Mouse (Mus musculus): ENCODE results near the gene Ttc28. TPM values are rescaled to one million over a fixed set of nuclear protein-coding genes. Genes with fewer than 3 reads are reported as not detected.

Gene Ttc28
- polyA plus RNA-seq, 1 experiment, result 6.7 TPM

GRCm38 (mm10) chr5:111273589-111273988 is 394.0 kb downstream of the Ttc28 start:
- Histone ChIP-seq H3K27me3 (replicated peaks) (peaks cover 61% of the 10 kb centered on the region), H3K4me1 (peaks cover 50% of the 10 kb centered on the region), H3K4me3 (replicated peaks) (no peak overlapping the region), H3K9me3 (no peaks in the 10 kb centered on the region), H3K36me3 (replicated peaks; ENCODE audit: low read length) (peaks cover 36% of the 10 kb centered on the region)
- no peak for TF ChIP-seq GATA1 (IDR thresholded peaks at IDR 0.05; ENCODE audit: borderline replicate concordance, low read length)
- no peak for TF ChIP-seq FLI1 (IDR thresholded peaks at IDR 0.05; ENCODE audit: low read length)

GRCm38 (mm10) chr5:111274948-111275347 is 395.3 kb downstream of the Ttc28 start:
- peak overlapping the region; percentile 75 for H3K4me3 ChIP-seq (replicated peaks)
- no peak for TF ChIP-seq FLI1 (IDR thresholded peaks at IDR 0.05; ENCODE audit: low read length)
- H3K27me3 ChIP-seq (replicated peaks), result peaks cover 55% of the 10 kb centered on the region
- H3K36me3 ChIP-seq (replicated peaks; ENCODE audit: low read length), result peaks cover 31% of the 10 kb centered on the region
- peaks cover 36% of the 10 kb centered on the region for H3K4me1 ChIP-seq
- no peaks in the 10 kb centered on the region for H3K9me3 ChIP-seq

DNA sequence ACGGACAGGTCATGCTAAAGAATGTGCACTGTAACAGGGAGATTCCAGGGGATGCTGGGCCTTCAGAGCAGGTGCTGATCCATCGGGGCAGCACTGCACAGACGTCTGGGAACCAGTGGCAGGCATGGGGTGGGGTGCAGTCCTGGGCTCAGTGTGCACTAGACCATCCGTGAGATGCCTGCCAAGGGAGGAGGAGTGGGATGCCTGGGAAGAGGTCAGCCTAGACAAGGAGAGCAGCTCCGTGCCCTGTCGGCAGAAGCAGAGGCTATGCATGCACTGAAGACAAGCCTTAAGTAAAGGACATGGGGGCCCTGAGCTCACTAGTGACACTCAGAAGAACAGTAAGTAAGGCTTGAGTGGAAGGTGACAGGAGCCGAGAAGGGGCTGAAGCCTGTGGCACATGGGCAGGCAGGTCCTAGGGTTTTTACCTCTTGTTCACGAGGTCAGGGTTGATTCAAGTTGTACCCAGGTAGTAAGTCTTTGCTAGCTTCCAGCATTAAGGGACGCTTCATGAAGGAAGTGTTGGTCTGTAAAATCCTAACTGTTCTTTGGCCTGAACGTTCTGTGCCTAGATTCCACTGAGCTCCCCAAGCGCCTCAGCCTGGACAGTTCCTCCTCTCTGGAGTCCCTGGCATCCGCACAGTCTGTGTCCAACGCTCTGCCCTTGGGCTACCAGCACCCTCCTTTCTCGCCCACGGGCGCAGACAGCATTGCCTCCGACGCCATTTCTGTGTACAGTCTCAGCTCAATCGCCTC is 405.0 kb downstream of the Ttc28 start:
- Histone ChIP-seq H3K4me1 (no peaks in the 10 kb centered on the region), H3K27me3 (replicated peaks) (peaks cover 47% of the 10 kb centered on the region)
- TF ChIP-seq GATA1 (IDR thresholded peaks at IDR 0.05; ENCODE audit: borderline replicate concordance, low read length), result no peak
- no peak for TF ChIP-seq FLI1 (IDR thresholded peaks at IDR 0.05; ENCODE audit: low read length)

DNA sequence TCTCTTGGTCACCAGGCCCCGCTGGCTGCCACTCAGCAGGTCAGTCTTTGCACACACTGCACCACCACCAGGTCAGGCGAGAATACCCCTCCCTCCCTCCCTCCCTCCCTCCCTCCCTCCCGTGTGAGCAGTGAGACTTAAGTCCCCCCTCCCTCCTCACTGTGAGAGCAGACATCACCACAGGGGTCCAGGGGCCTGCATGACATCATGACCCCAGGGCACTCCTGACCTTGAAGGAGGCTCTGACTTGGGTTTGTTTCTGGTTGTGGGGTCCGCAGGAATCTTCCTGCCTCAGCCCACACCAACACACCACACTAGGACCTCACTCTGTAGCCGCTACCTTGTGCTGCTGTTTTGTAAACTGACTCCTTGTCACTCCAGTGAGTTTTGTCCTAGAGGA is 408.0 kb downstream of the Ttc28 start:
- Histone ChIP-seq H3K4me3 (replicated peaks) (no peak overlapping the region), H3K27me3 (replicated peaks) (peaks cover 39% of the 10 kb centered on the region), H3K4me1 (no peaks in the 10 kb centered on the region), H3K36me3 (replicated peaks; ENCODE audit: low read length) (peaks cover 15% of the 10 kb centered on the region), H3K9me3 (no peaks in the 10 kb centered on the region)
- no peak for TF ChIP-seq FLI1 (IDR thresholded peaks at IDR 0.05; ENCODE audit: low read length)
- no peak for TF ChIP-seq GATA1 (IDR thresholded peaks at IDR 0.05; ENCODE audit: borderline replicate concordance, low read length)

More for the DNA sequence above, 405.0 kb downstream of the Ttc28 start:
- H3K36me3 ChIP-seq (replicated peaks; ENCODE audit: low read length), result peaks cover 17% of the 10 kb centered on the region
- no peaks in the 10 kb centered on the region for H3K9me3 ChIP-seq
- no peak overlapping the region for H3K4me3 ChIP-seq (replicated peaks)

DNA sequence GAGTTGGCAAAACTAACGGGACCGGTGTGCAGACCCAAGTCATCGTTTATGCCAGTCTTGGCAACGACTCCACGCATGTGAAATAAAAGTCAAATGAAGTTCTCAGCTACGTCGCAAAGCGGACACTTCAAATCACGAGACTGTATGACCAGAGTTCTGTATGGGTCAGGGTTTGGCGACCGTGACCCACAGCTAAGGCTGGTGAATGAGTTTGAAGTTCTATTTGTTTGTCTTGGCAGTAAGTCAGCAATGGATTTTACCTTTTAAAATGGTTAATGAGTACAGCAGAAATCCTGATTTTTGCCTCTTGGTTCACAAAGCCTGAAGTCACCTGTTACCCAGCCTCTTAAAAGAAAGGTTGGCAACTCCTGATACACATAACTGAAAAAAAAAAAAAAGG is 408.9 kb downstream of the Ttc28 start:
- H3K27me3 ChIP-seq (replicated peaks), result peaks cover 39% of the 10 kb centered on the region
- H3K4me3 ChIP-seq (replicated peaks), result no peak overlapping the region
- TF ChIP-seq GATA1 (IDR thresholded peaks at IDR 0.05; ENCODE audit: borderline replicate concordance, low read length) (no peak), FLI1 (IDR thresholded peaks at IDR 0.05; ENCODE audit: low read length) (no peak)
- no peaks in the 10 kb centered on the region for H3K4me1 ChIP-seq
- H3K36me3 ChIP-seq (replicated peaks; ENCODE audit: low read length), result peaks cover 11% of the 10 kb centered on the region
- H3K9me3 ChIP-seq, result no peaks in the 10 kb centered on the region

- peaks cover 31% of the 10 kb centered on the region for H3K27me3 ChIP-seq (replicated peaks)
- peaks cover 11% of the 10 kb centered on the region for H3K36me3 ChIP-seq (replicated peaks; ENCODE audit: low read length)
- H3K4me1 ChIP-seq, result no peaks in the 10 kb centered on the region
- H3K4me3 ChIP-seq (replicated peaks), result no peak overlapping the region
- no peak for TF ChIP-seq GATA1 (IDR thresholded peaks at IDR 0.05; ENCODE audit: borderline replicate concordance, low read length)
- no peak for TF ChIP-seq FLI1 (IDR thresholded peaks at IDR 0.05; ENCODE audit: low read length)
- no peaks in the 10 kb centered on the region for H3K9me3 ChIP-seq
These were observed 410.5 kb downstream of the Ttc28 start for GRCm38 (mm10) chr5:111290071-111290470.

DNA sequence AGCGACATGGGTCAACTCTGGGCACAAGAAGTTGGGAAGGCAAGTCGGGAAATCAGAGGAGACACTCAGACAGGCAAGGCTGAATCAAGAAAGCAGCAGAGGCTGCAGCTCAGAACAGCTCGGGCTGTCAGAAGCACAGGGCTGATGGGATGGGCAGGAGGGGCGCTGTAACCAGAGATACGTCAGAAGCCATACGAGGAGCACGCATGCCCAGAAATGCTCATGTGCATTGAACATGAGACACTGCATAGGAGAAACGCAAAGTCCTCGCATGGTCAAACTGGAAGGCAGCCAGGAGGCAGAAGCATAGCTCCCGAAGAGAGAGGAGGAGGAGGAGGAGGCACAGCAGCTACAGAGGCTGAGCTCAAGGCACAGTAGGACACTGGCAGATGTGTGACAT is 412.0 kb downstream of the Ttc28 start:
- Histone ChIP-seq H3K36me3 (replicated peaks; ENCODE audit: low read length) (no peaks in the 10 kb centered on the region), H3K4me1 (no peaks in the 10 kb centered on the region), H3K4me3 (replicated peaks) (no peak overlapping the region), H3K27me3 (replicated peaks) (peaks cover 32% of the 10 kb centered on the region), H3K9me3 (no peaks in the 10 kb centered on the region)
- no peak for TF ChIP-seq GATA1 (IDR thresholded peaks at IDR 0.05; ENCODE audit: borderline replicate concordance, low read length)

DNA sequence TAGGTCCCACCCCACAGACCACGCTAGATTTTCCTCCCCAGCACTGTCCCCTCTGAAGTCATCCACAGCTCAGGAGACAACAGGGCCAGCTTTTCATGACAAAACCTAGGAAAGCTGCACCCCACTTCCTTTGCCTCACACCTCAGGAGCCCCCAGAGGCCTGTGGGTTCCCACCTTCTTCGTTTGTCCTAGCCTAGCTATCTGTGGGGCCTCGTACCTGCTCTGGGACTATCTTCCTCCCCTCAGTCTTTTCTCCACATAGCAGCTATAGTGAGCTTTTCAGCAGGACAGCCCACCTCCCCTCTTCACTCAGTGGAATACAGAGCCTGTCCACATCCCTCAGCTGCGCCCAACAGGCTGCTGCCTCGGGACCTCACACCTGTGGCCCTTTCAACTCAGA is 418.2 kb downstream of the Ttc28 start:
- Histone ChIP-seq H3K27me3 (replicated peaks) (peaks cover 37% of the 10 kb centered on the region), H3K4me3 (replicated peaks) (no peak overlapping the region)
- no peak for TF ChIP-seq FLI1 (IDR thresholded peaks at IDR 0.05; ENCODE audit: low read length)
- no peak for TF ChIP-seq GATA1 (IDR thresholded peaks at IDR 0.05; ENCODE audit: borderline replicate concordance, low read length)

GRCm38 (mm10) chr5:111298706-111299105 is 419.1 kb downstream of the Ttc28 start:
- Histone ChIP-seq H3K4me3 (replicated peaks) (no peak overlapping the region), H3K9me3 (no peaks in the 10 kb centered on the region), H3K4me1 (no peaks in the 10 kb centered on the region), H3K27me3 (replicated peaks) (peaks cover 33% of the 10 kb centered on the region), H3K36me3 (replicated peaks; ENCODE audit: low read length) (no peaks in the 10 kb centered on the region)
- TF ChIP-seq FLI1 (IDR thresholded peaks at IDR 0.05; ENCODE audit: low read length) (no peak), GATA1 (IDR thresholded peaks at IDR 0.05; ENCODE audit: borderline replicate concordance, low read length) (no peak)

More for the DNA sequence above, 418.2 kb downstream of the Ttc28 start:
- H3K9me3 ChIP-seq, result no peaks in the 10 kb centered on the region
- H3K4me1 ChIP-seq, result no peaks in the 10 kb centered on the region
- no peaks in the 10 kb centered on the region for H3K36me3 ChIP-seq (replicated peaks; ENCODE audit: low read length)

GRCm38 (mm10) chr5:111300776-111301175 is 421.2 kb downstream of the Ttc28 start:
- Histone ChIP-seq H3K4me1 (peaks cover 3% of the 10 kb centered on the region), H3K27me3 (replicated peaks) (peaks cover 31% of the 10 kb centered on the region), H3K36me3 (replicated peaks; ENCODE audit: low read length) (no peaks in the 10 kb centered on the region), H3K4me3 (replicated peaks) (no peak overlapping the region), H3K9me3 (peaks cover 4% of the 10 kb centered on the region)
- TF ChIP-seq GATA1 (IDR thresholded peaks at IDR 0.05; ENCODE audit: borderline replicate concordance, low read length) (no peak), FLI1 (IDR thresholded peaks at IDR 0.05; ENCODE audit: low read length) (no peak)
